Mouse (Mus musculus): ENCODE results near the gene Mettl21a. TPM values are rescaled to one million over a fixed set of nuclear protein-coding genes. Genes with fewer than 3 reads are reported as not detected.
A peak's percentile ranks its signal among the peaks of the same experiment; 100 is the strongest.

Mettl21a gene
- total and polyA plus RNA-seq, 3 experiments, result 18.4 to 38.8 (median 25.7) TPM

DNA sequence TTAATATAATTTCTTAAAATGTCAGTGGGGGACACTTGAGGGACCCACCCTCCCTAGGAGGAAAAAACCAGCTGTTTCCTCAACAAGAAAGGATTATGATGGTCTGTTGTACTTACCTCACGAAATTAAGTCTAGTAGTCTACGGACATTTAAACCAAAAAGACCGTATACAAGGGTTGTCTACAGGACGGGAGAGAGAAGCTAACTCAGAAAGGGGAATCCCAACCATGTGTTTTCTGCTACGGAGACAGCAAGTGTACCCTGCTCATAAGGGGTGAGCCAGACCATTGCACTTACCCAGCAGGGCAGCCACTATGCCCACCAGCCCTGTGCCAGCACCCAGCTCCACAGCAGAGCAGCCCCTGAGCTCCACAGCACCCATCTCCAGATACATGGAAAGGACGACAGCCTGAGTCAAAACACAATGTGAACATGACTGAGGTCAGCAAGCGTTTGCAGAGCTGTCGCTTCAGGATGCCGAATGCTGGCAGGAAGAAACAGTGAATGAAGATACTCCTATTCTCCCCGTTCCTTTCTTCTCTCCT, 2.2 kb downstream of the Mettl21a start:
- peak overlapping the region; percentile 96 for H3K9ac ChIP-seq (ENCODE audit: insufficient read depth, low read depth)
- peaks cover 19 to 53% of the 10 kb centered on the region in 2 experiments for H3K4me1 ChIP-seq (ENCODE audit: control insufficient read depth in 1 of 2, insufficient read depth in 2 of 2)
- dilution Hi-C loops (cut with MboI; ENCODE audit: extremely low pct_ligation_motif_present, extremely low pct_unique_long_range_greater_than_20kb, low sequenced_read_pairs) (no loop called here), in situ Hi-C loops (cut with MboI; ENCODE audit: low pct_ligation_motif_present, low pct_unique_long_range_greater_than_20kb, low sequenced_read_pairs) (loop anchor here (5.0 kb wide), 1 partner anchor 82 kb away; no protein-coding TSS in a partner anchor)
- H3K27me3 ChIP-seq (replicated peaks), result no peaks in the 10 kb centered on the region
- H3K4me2 ChIP-seq (ENCODE audit: insufficient read depth, low read depth, poor library complexity, severe bottlenecking), result peak overlapping the region; percentile 97
- no peaks in the 10 kb centered on the region for H3K9me3 ChIP-seq (replicated peaks; ENCODE audit: low read length)
- peak; percentile 40 for DNase-seq (ENCODE audit: extremely low read depth)
- peak overlapping the region; percentile 97 for H3K27ac ChIP-seq (ENCODE audit: insufficient read depth, low read depth)
- TF ChIP-seq TBP (conservative IDR thresholded peaks at IDR 0.05; ENCODE audit: low read depth, low read length), result 0 out of 2 replicates have a peak, but pooled peaks have one; percentile 33
- TF ChIP-seq RCOR1 (conservative IDR thresholded peaks at IDR 0.05; ENCODE audit: low read depth, low read length), result no peak
- TF ChIP-seq CTCF (conservative IDR thresholded peaks at IDR 0.05 in 1 of 2, IDR thresholded peaks at IDR 0.05 in 1 of 2; ENCODE audit: low read depth in 2 of 2, low read length in 2 of 2), result no peak
- peak; percentile 86; the same call in 1 of the 2 replicates for TF ChIP-seq MXI1 (IDR thresholded peaks at IDR 0.05; ENCODE audit: low read depth, low read length)
- peak; percentile 85 for TF ChIP-seq MYC (IDR thresholded peaks at IDR 0.05; ENCODE audit: low read depth, low read length)
- TF ChIP-seq MAX (IDR thresholded peaks at IDR 0.05; ENCODE audit: low read length), result peak; percentile 90
- peaks cover 11 to 30% of the 10 kb centered on the region in 2 experiments for H3K36me3 ChIP-seq (replicated peaks in 1 of 2; ENCODE audit: control insufficient read depth in 1 of 2, insufficient read depth in 1 of 2, low read length in 1 of 2)
- H3K79me2 ChIP-seq (replicated peaks; ENCODE audit: control insufficient read depth, extremely low read depth, insufficient read depth, poor library complexity, severe bottlenecking), result no peaks in the 10 kb centered on the region; the same call in none of the 2 replicates
- H3K4me3 ChIP-seq (replicated peaks in 1 of 3; ENCODE audit: low read depth in 2 of 3, low read length in 2 of 3, poor library complexity in 1 of 3), result peak overlapping the region; percentile 88 to 91 (median 89)

DNA sequence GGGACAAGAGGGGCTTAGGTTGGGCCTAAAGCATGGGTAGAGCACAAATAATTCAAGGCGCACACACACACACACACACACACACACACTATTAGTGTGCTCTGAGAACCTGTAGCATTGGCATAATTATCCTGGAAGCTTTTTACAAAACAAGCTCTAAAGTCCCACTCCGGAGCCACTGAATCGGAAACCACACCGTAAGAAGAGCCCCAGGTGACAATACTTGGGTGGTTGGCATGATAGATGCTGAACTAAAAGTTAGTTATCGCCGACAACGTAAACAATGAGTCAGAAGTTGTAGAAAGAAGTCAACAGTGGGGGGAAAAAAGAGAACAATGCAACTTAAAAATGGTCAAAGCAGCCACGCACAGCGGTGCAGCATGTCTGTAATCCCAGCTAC, 2.7 kb downstream of the Mettl21a start:
- Histone ChIP-seq H3K27ac (ENCODE audit: insufficient read depth, low read depth) (peak overlapping the region; percentile 97), H3K36me3 (replicated peaks in 1 of 2; ENCODE audit: control insufficient read depth in 1 of 2, insufficient read depth in 1 of 2, low read length in 1 of 2) (peaks cover 16 to 34% of the 10 kb centered on the region in 2 experiments), H3K9me3 (replicated peaks; ENCODE audit: low read length) (no peaks in the 10 kb centered on the region), H3K27me3 (replicated peaks) (no peaks in the 10 kb centered on the region), H3K79me2 (replicated peaks; ENCODE audit: control insufficient read depth, extremely low read depth, insufficient read depth, poor library complexity, severe bottlenecking) (no peaks in the 10 kb centered on the region; the same call in none of the 2 replicates), H3K9ac (ENCODE audit: insufficient read depth, low read depth) (peak overlapping the region; percentile 96), H3K4me1 (ENCODE audit: control insufficient read depth in 1 of 2, insufficient read depth in 2 of 2) (peaks cover 19 to 50% of the 10 kb centered on the region in 2 experiments), H3K4me3 (replicated peaks in 1 of 3; ENCODE audit: low read depth in 2 of 3, low read length in 2 of 3, poor library complexity in 1 of 3) (peak overlapping the region; percentile 88 to 91 (median 89)), H3K4me2 (ENCODE audit: insufficient read depth, low read depth, poor library complexity, severe bottlenecking) (peak overlapping the region; percentile 97)
- in situ Hi-C loops (cut with MboI; ENCODE audit: low pct_ligation_motif_present, low pct_unique_long_range_greater_than_20kb, low sequenced_read_pairs) (no loop called here), dilution Hi-C loops (cut with MboI; ENCODE audit: extremely low pct_ligation_motif_present, extremely low pct_unique_long_range_greater_than_20kb, low sequenced_read_pairs) (no loop called here)
- TF ChIP-seq ZC3H11A (IDR thresholded peaks at IDR 0.05; ENCODE audit: low read depth, low read length), result no peak
- TF ChIP-seq ZNF384 (IDR thresholded peaks at IDR 0.05; ENCODE audit: low read depth, low read length), result peak; percentile 69; the same call in 1 of the 2 replicates
- peak; percentile 36; the same call in 1 of the 2 replicates for TF ChIP-seq JUND (conservative IDR thresholded peaks at IDR 0.05; ENCODE audit: low read depth, low read length)
- DNase-seq (ENCODE audit: extremely low read depth), result peak; percentile 19

DNA sequence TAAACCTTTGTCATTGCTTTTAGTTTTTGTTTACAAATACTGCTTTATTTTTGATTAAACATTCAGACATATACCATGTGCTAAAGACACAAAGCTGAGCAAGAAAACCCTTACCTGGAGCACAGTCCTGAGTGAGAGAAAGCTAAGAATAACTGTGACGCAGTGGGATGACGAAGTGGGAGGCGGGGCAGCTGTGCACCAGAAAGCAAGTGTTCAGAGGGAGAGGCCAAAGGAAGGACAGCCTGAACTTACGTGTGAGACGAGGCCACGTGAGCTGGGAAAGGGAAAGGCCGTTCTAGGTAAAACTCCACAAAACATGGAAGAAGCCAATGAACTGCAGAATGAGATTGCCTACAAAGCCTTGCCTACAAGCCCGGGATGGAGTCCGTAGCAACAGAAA, 7.1 kb downstream of the Mettl21a start:
- peaks cover 19 to 39% of the 10 kb centered on the region in 2 experiments for H3K4me1 ChIP-seq (ENCODE audit: control insufficient read depth in 1 of 2, insufficient read depth in 2 of 2)
- in situ Hi-C loops (cut with MboI; ENCODE audit: low pct_ligation_motif_present, low pct_unique_long_range_greater_than_20kb, low sequenced_read_pairs), result no loop called here
- H3K27ac ChIP-seq (ENCODE audit: insufficient read depth, low read depth), result peak overlapping the region; percentile 42; the same call in 1 of the 2 replicates
- H3K4me2 ChIP-seq (ENCODE audit: insufficient read depth, low read depth, poor library complexity, severe bottlenecking), result no peak overlapping the region
- no peak for TF ChIP-seq E2F4 (IDR thresholded peaks at IDR 0.05; ENCODE audit: insufficient replicate concordance, low read depth, low read length)
- H3K9ac ChIP-seq (ENCODE audit: insufficient read depth, low read depth), result no peak overlapping the region
- no peak overlapping the region for H3K4me3 ChIP-seq (replicated peaks in 1 of 3; ENCODE audit: low read depth in 2 of 3, low read length in 2 of 3, poor library complexity in 1 of 3)
- peaks cover 46 to 72% of the 10 kb centered on the region in 2 experiments for H3K36me3 ChIP-seq (replicated peaks in 1 of 2; ENCODE audit: control insufficient read depth in 1 of 2, insufficient read depth in 1 of 2, low read length in 1 of 2)
- dilution Hi-C loops (cut with MboI; ENCODE audit: extremely low pct_ligation_motif_present, extremely low pct_unique_long_range_greater_than_20kb, low sequenced_read_pairs), result no loop called here
- H3K27me3 ChIP-seq (replicated peaks), result no peaks in the 10 kb centered on the region
- H3K79me2 ChIP-seq (replicated peaks; ENCODE audit: control insufficient read depth, extremely low read depth, insufficient read depth, poor library complexity, severe bottlenecking), result no peaks in the 10 kb centered on the region; the same call in none of the 2 replicates
- peaks cover 11% of the 10 kb centered on the region for H3K9me3 ChIP-seq (replicated peaks; ENCODE audit: low read length)
- no peak for DNase-seq (ENCODE audit: extremely low read depth)

All from CH12.LX (cell line).